9 mouse cellular contexts compared by ENCODE assay signal in the genomic region with DNA sequence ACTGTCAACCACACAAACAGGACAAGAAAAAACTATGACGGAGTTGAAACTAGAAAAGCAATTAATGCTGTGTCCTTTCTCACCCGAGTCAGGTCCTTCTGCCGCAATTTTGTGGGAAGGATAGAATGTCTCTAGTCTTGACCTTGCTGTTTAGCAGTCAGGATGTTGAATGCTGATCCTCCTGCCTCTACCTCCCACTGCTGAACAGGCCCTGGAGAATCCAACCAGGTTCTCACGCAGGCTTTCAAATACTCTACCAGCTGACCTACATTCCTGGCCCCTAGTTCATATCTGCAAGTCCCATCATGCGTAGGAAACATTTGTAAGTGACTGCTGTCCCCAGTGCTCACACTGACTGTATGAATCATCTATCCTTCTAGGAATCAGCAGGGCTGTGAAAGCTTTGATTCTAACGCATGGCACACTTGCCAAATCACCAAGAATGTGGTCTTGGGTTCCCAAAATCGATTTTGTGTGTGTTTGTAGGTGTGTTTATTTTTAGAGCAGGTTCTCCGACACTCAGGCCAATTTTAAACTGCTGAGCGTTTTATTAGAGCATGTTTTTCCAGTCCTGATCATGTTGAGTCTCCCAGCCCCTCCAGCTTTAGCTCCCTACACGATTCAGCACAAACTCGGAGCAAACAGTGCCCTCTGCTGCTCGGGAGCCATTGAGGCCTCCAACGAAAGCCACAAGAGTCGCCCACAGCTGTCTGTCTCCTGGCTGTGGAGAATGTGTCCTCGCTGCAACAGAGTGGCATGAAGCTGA.
DNase-seq lines count a peak whose midpoint lies in the region; ATAC-seq and TF ChIP-seq lines count a peak whose summit lies in the region.
"Had no signal": no experiment of that assay in that cellular context is flagged by ENCODE, and none has a peak within 500 bp of the region (broad histone marks: within the 10 kb centered on the region; RNA-seq: fewer than 3 reads in every experiment).

No protein-coding gene starts in this region.

- TF ChIP-seq POLR2A in cortical plate, adult 2 months (IDR thresholded peaks at IDR 0.05; ENCODE audit: extremely low read depth, insufficient read depth, low read length), result no peak

- peak; percentile 57 for TF ChIP-seq CTCF in cortical plate, adult 2 months (IDR thresholded peaks at IDR 0.05; ENCODE audit: extremely low read depth, insufficient read depth, low read length)
- peak; percentile 79 for TF ChIP-seq CTCF in layer of hippocampus, adult 2 months (conservative IDR thresholded peaks at IDR 0.05)

- DNase-seq in A20 (ENCODE audit: low read depth, low spot score), result peak; percentile 52
- peak; percentile 39 for DNase-seq in NIH3T3 (ENCODE audit: low read depth)
- peak; percentile 26 for DNase-seq in gastrocnemius, postnatal 25 days
- peak; percentile 34 for DNase-seq in layer of hippocampus, adult 2 months (ENCODE audit: low spot score in 2 of 2)
- DNase-seq in lung, postnatal 14 days, result peak; percentile 56
- DNase-seq in right cerebral cortex, postnatal 4 days, result peak; percentile 39

- H3K27ac ChIP-seq in cortical plate, adult 2 months (ENCODE audit: insufficient read depth, low read length), result no peak overlapping the region
- H3K27ac ChIP-seq in layer of hippocampus, adult 2 months, result no peak overlapping the region

- ATAC-seq in erythroblast, adult 5-6 weeks (replicated peaks; ENCODE audit: low FRiP score, poor library complexity, severe bottlenecking), result no peak

- H3K4me3 ChIP-seq in cortical plate, adult 2 months (ENCODE audit: insufficient read depth, low read length), result no peak overlapping the region
- H3K4me3 ChIP-seq in layer of hippocampus, adult 2 months, result no peak overlapping the region
- H3K4me3 ChIP-seq: erythroblast, embryonic 14.5 days had no signal

- no peaks in the 10 kb centered on the region for H3K4me1 ChIP-seq in cortical plate, adult 2 months (ENCODE audit: control insufficient read depth, insufficient read depth, low read length)
